Mouse (Mus musculus) adrenal gland, postnatal 36 days (tissue): ENCODE measurements around the gene Clec11a. TPM values are rescaled to one million over a fixed set of nuclear protein-coding genes. Genes with fewer than 3 reads are reported as not detected.

Experiments used
- DNase-seq, 2 experiments: peaks; one replicate each; pipeline ENCODE4 v3.0.0; 2021; ENCODE audit warnings: mixed read lengths in 1 of 2
- total RNA-seq, 2 experiments: library from RNA; stranded (reverse); gene quantifications; 2 replicates each; pipeline ENCODE4 v1.2.3; 2021

The Clec11a gene
- total RNA-seq, 2 experiments from 2014 or later = 4.1 TPM

DNA sequence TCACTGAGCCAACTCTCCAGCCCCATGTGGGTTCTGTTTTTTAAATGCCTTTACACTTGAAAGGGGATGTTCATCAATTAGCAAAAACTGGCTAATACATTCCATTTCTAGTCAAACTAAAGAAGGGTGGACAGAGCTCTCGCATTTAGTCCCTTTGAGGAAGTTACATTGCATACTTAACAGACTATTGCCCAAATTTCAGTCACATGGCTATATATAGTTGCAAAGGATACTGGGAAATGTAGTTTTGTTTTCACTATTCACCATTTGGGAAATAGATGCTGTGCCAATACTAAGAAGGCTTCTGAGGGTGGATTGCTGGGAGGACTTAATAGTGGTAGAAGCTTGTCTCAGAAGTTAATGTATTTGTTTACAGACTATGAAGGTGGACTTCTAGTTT is 25.7 kb downstream of the Clec11a start:
- DNase-seq = no peak

DNA sequence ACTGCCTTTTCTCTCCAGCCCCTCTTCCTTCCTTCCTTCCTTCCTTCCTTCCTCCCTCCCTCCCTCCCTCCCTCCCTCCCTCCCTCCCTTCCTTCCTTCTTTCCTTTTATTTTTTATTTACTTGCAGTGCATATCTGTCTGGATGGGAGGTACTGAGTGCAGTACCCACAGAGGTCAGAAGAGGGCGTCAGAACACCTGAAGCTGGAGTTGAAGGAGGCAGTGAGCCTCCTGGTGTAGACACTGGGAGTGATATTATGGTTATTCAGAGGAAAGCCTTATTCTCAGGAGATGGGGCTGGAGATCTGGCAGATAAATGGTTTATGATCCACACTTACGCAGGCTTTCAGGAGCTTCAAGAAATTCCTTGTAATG is 29.5 kb downstream of the Clec11a start:
- DNase-seq = peak; percentile 45 to 49

- DNase-seq = no peak
Observed at GRCm38 (mm10) chr7:44276461-44277249, 30.0 kb downstream of the Clec11a start.

- no peak for DNase-seq
Observed at GRCm38 (mm10) chr7:44275546-44275945, 31.2 kb downstream of the Clec11a start.

DNA sequence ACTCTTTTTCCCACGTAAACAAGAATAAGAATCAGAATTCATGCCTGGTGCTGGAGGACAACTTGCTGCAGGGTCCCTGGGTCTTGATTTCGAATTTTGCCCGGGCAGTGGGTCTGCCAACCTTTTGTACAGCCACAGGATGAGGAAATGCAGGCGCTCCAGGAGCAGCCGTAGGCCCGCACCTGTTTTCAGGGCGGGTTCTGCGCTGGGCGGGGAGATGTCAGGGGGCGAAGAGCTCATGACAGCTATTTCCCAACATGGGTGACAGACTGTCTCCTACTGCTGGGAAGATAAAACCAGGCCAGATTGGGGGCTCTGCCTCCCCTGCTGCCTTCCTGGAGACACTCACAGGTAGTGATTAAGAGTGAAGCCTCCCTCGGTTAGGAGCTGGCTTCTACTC is 32.6 kb downstream of the Clec11a start:
- no peak for DNase-seq

DNA sequence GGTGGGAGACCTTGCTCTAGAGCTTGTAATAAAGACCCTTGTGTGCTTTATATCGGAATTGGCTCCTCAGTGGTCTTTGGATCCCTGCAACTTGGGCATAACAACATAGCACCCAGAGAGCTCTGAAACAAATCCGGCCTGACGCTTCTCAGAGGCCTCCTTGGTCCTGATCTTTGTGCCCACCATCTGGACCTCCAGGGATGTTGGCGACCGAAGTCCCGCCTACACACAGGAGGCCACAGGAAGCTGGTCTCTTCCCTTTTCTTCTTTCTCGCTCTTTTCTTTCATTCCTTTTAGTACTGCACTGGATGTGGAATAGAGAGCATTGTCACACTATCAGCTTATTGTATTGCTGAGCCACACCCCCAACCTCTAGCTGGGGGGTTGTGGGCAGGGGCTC is 33.3 kb downstream of the Clec11a start:
- no peak for DNase-seq

DNA sequence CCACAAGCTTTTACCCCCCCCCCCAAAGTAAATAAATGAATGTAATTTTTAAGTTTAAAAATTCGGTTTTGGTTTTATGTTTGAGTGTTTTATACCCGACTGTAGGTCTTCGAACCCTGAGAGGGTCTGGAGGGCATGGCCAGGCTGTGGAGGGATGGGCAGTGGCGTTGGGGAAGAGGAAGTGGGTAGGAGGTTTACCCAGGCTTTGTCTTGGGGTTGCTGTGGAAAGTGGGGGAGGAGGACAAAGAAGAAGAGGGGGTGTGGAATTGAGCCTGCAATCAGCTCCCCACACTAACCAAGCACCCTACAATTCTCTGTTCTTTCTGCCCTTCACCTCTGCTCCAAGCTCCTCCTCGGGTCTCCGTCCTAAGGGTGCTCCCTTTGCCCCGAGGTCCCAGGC is 34.2 kb downstream of the Clec11a start:
- DNase-seq = no peak

- no peak for DNase-seq
Observed at GRCm38 (mm10) chr7:44271309-44271708, 35.4 kb downstream of the Clec11a start.

DNA sequence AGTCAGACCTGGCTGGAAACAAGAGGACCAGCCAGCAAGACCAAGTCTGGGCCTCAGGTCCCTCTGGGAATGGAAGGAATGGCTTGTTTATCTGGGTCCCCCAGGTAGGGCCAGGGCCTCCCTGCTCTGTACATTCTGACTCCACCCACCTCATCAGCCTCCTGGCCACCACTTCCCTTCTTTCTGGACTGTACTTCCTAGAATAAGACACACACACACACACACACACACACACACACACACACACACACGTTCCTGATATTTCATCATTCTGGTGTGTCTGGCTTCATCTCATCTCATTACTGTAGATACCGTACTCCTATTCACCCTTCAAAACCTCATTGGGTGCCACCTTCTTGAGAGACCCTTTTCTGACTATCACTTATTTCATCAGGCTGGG is 37.3 kb downstream of the Clec11a start:
- no peak for DNase-seq

GRCm38 (mm10) chr7:44268117-44268516 is 38.6 kb downstream of the Clec11a start:
- no peak for DNase-seq

GRCm38 (mm10) chr7:44262791-44263643 is 43.7 kb downstream of the Clec11a start:
- DNase-seq = peak; percentile 91 to 93

DNA sequence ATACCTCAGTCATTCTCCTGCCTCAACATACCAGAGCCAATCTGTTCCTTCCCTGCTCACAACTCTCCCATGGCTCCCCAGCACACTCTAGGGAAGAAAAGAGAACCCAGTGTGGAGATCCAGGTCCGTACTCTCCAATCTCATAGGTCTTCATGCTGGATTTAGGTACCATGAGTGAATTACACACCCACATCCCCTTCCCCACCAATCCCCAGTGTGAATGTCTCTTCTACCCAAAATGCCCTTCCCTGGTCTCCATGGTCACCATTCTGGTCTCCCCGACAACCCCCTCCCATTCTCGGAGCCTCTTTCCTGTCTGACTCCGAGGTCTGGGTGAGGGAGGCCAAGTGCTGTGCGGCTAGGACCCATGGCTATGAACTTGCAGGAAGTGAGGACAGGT is 45.6 kb downstream of the Clec11a start, which contains the start of gene Gm15517:
Gm15517 (plus strand) TSS at position 301 of the 400 bp plus-strand sequence.
- no peak for DNase-seq

DNA sequence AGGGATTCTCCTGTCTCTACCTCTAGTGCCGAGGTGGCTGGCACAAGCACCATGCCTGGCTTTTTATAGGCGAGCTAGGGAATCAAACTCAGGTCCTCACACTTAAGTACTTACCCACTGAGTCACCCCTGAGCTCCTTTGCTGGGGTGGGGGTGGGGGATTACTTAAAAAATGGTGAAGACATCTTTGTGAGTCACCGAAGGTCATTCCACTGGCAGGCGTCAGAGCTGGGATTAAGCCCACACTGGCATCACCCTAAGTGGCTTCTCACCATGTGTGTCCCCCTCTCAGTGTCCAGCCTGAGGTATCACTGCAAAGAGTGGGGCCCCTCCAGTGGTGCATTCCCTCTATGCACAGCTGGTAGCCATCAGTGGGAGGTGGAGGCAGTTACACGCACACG is 46.3 kb downstream of the Clec11a start:
- DNase-seq = peak in 1 of 2 experiments; percentile 34

GRCm38 (mm10) chr7:44257278-44257677 is 49.4 kb downstream of the Clec11a start, which contains the start of gene Acp4:
Gene Acp4 (minus strand): TSS chr7:44257378.
- DNase-seq = no peak

GRCm38 (mm10) chr7:44254930-44255329 is 51.8 kb downstream of the Clec11a start:
- no peak for DNase-seq

- no peak for DNase-seq
Observed at GRCm38 (mm10) chr7:44253023-44253616, 53.6 kb downstream of the Clec11a start.

Other genes starting within 250 kb of the Clec11a start
- not detected for gene Klk1b21, start 204.6 kb downstream of the Clec11a start, total RNA-seq
- gene Klk1b22, start 194.2 kb downstream of the Clec11a start, total RNA-seq = not detected
- not detected for gene Klk1b16, start 170.1 kb downstream of the Clec11a start, total RNA-seq
- not detected for gene Klk1b24, start 118.7 kb downstream of the Clec11a start, total RNA-seq
- gene Klk1b3, start 108.7 kb downstream of the Clec11a start, total RNA-seq = not detected
- not detected for gene Klk1b4, start 99.5 kb downstream of the Clec11a start, total RNA-seq
- not detected for gene Klk1b5, start 91.0 kb downstream of the Clec11a start, total RNA-seq
- gene Klk1, start 81.5 kb downstream of the Clec11a start, total RNA-seq = not detected
- not detected for gene Gm36864, start 70.7 kb downstream of the Clec11a start, total RNA-seq
- under 1 TPM; 0.43 to 0.63 TPM for gene 1700028J19Rik, start 60.2 kb downstream of the Clec11a start, total RNA-seq
- 100 to 1,000 TPM in 1 of 2 experiments, 10 to 100 TPM in 1; 99.6 to 120 TPM for gene 2410002F23Rik, start 60.2 kb downstream of the Clec11a start, total RNA-seq
- not detected for gene Acp4, start 49.5 kb downstream of the Clec11a start, total RNA-seq
- gene Gm15517, start 45.5 kb downstream of the Clec11a start, total RNA-seq = not detected
- 1 to 10 TPM; 5.2 to 6.7 TPM for gene Shank1, start 3.4 kb upstream of the Clec11a start, total RNA-seq
- gene Syt3, start 77.2 kb upstream of the Clec11a start, total RNA-seq = 1 to 10 TPM; 3.0 to 4.7 TPM
- under 1 TPM; 0.63 to 0.99 TPM for gene 1700008O03Rik, start 78.9 kb upstream of the Clec11a start, total RNA-seq
- gene Lrrc4b, start 122.1 kb upstream of the Clec11a start, total RNA-seq = 1 to 10 TPM; 3.9 to 4.9 TPM
- gene Aspdh, start 158.5 kb upstream of the Clec11a start, total RNA-seq = under 1 TPM in 1 of 2 experiments, not detected in 1; 0.63 TPM
- gene Josd2, start 161.1 kb upstream of the Clec11a start, total RNA-seq = 10 to 100 TPM; 53.9 to 61.0 TPM
- gene Emc10, start 189.6 kb upstream of the Clec11a start, total RNA-seq = 10 to 100 TPM; 91.2 to 99.2 TPM
- 1 to 10 TPM; 8.5 to 9.5 TPM for gene Fam71e1, start 189.7 kb upstream of the Clec11a start, total RNA-seq
- gene Mybpc2, start 217.8 kb upstream of the Clec11a start, total RNA-seq = not detected
- under 1 TPM; 0.30 to 0.49 TPM for gene Spib, start 225.2 kb upstream of the Clec11a start, total RNA-seq
- 10 to 100 TPM; 12.6 to 17.0 TPM for gene Pold1, start 241.9 kb upstream of the Clec11a start, total RNA-seq
- gene Nr1h2, start 247.0 kb upstream of the Clec11a start, total RNA-seq = 100 to 1,000 TPM in 1 of 2 experiments, 10 to 100 TPM in 1; 98.5 to 113 TPM